Mouse (Mus musculus) liver, adult 2 months (tissue): ENCODE results near the gene Deaf1. TPM values are rescaled to one million over a fixed set of nuclear protein-coding genes. Genes with fewer than 3 reads are reported as not detected.

Experiments used
- DNase-seq: peaks from one replicate; pipeline ENCODE4 v3.0.0-alpha.2; 2011; ENCODE audit warnings: low read depth, low spot score; ENCODE audit errors: extremely low read depth
- H3K27ac ChIP-seq: fragments of 200-500 bp; replicated peaks from 2 replicates; pipeline ENCODE4 v1.5.1; 2012; ENCODE audit warnings: low read depth, mild to moderate bottlenecking, control low read depth, inconsistent platforms, low read length; ENCODE audit not compliant: insufficient read depth
- H3K27me3 ChIP-seq: fragments of 200-500 bp; 2 replicates; pipeline ENCODE4 v1.6.1; 2012; ENCODE audit warnings: mild to moderate bottlenecking, moderate library complexity, low read length, inconsistent platforms; ENCODE audit not compliant: control insufficient read depth, insufficient read depth
- H3K36me3 ChIP-seq: fragments of 200-500 bp; 2 replicates; pipeline ENCODE4 v1.6.1; 2012; ENCODE audit warnings: low read length, inconsistent platforms; ENCODE audit not compliant: control insufficient read depth, insufficient read depth
- H3K4me1 ChIP-seq: fragments of 200-500 bp; 2 replicates; pipeline ENCODE4 v1.6.1; 2011; ENCODE audit warnings: low read length; ENCODE audit not compliant: control insufficient read depth, insufficient read depth
- H3K4me3 ChIP-seq: fragments of 200-500 bp; 2 replicates; pipeline ENCODE4 v1.5.1; 2011; ENCODE audit warnings: low read depth, mild to moderate bottlenecking, control low read depth, low read length, moderate library complexity; ENCODE audit not compliant: insufficient read depth
- H3K79me2 ChIP-seq: fragments of 200-500 bp; 2 replicates; pipeline ENCODE4 v1.6.1; 2012; ENCODE audit warnings: inconsistent platforms, mild to moderate bottlenecking, low read length, moderate library complexity; ENCODE audit not compliant: control insufficient read depth, insufficient read depth
- H3K9ac ChIP-seq: fragments of 200-500 bp; 2 replicates; pipeline ENCODE4 v1.6.1; 2012; ENCODE audit warnings: low read depth, mild to moderate bottlenecking, control low read depth, inconsistent platforms, low read length
- CTCF ChIP-seq: fragments of 200-500 bp; IDR thresholded peaks from 2 replicates; pipeline ENCODE4 v1.5.1; 2011; ENCODE audit warnings: low read depth, low read length, control low read depth
- POLR2A ChIP-seq: fragments of 200-500 bp; IDR thresholded peaks from 2 replicates; pipeline ENCODE4 v1.6.1; 2011; ENCODE audit warnings: low read length, control low read depth; ENCODE audit not compliant: insufficient read depth; ENCODE audit errors: extremely low read depth
- WGBS: fragments of 180-500 bp; shearing (Covaris S2); methylation state at CpG from one replicate; pipeline ENCODE4 v1.1.7; 2018; 5-methylcytosine and 5-hydroxymethylcytosine counted together
- polyA plus RNA-seq: library from polyadenylated mRNA; depleted of rRNA; stranded (reverse); fragments of >200 nt; gene quantifications from 2 replicates; pipeline ENCODE4 v1.2.3, GENCODE M21; 2012
- total RNA-seq: library from RNA; depleted of rRNA; stranded (reverse); fragments of >200 nt; gene quantifications from 2 replicates; pipeline ENCODE4 v1.2.3, GENCODE M21; 2014

Gene Deaf1
- total and polyA plus RNA-seq, 2 experiments, result 3.1 to 7.8 TPM

DNA sequence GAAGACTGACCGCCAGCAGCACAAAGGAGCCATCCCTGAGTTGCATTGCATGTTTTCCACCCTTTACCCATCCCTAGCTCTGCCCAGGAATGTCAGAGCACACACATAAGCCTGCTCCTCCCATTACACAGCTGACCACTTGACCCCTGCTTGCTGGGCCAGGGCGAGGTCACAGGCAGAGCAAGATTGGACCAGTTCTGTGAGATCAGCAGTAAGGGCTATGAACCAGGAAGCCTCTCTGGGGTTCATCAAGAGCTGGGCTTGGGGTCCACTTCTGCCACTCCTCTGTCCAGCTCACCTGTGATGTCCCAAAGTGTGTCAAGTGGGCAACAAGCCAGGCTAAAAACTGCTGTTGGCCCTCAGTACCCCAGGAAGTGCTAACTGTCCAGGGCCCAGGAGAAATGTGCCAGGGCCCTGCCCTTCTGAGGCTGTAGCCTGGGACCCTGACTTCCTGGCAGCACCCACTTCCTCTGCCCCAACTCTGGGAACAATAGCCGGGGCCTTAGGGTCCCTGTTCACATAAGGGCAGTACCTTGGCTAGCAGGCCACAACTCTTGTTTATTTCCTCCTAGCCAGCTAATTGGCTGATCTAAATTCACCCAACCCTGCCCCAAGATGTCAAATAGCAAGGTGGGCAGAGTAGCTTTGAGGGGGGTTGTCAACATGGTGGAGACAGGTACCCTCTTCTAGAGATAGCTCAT is 10.4 kb upstream of the Deaf1 start:
- Histone ChIP-seq H3K27ac (no peak overlapping the region), H3K36me3 (peaks cover 6% of the 10 kb centered on the region; the same call in 1 of the 2 replicates), H3K4me3 (no peak overlapping the region), H3K27me3 (no peaks in the 10 kb centered on the region), H3K79me2 (peaks cover 3% of the 10 kb centered on the region; the same call in 1 of the 2 replicates), H3K9ac (no peak overlapping the region), H3K4me1 (peaks cover 21% of the 10 kb centered on the region)
- no peak for TF ChIP-seq CTCF
- TF ChIP-seq POLR2A, result no peak
- 61% methylated on average over 3 of the region's 3 CpGs for WGBS
- peak; percentile 33 for DNase-seq

- peaks cover 6% of the 10 kb centered on the region for H3K36me3 ChIP-seq
- no peak overlapping the region for H3K9ac ChIP-seq
- 65% methylated on average over 3 of the region's 3 CpGs for WGBS
- H3K4me1 ChIP-seq, result peaks cover 8% of the 10 kb centered on the region
- no peak for TF ChIP-seq CTCF
- no peak for TF ChIP-seq POLR2A
- no peak overlapping the region for H3K4me3 ChIP-seq
- no peaks in the 10 kb centered on the region for H3K79me2 ChIP-seq
- no peak for DNase-seq
- no peaks in the 10 kb centered on the region for H3K27me3 ChIP-seq
- H3K27ac ChIP-seq, result no peak overlapping the region
Measured at GRCm38 (mm10) chr7:141336296-141336695, 8.8 kb upstream of the Deaf1 start.

DNA sequence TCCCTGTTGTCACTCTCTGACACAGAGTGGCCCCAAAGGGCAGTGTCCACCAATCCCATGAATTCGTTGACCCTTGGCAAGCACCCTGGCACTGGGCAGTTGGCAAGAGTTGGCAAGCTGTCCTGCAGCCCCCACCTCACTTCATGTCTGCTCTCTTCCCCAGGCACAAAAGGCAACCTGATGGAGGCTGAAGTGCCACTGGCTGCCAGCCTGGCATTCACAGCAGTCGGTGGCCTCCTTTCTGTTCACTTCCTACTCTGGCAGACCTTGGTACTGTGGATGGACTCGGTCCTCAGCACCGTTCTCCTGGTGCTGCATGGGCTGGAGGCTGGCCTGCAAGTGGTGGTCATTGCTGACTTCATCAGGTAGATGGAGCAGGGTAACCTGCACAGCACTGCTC is 8.2 kb upstream of the Deaf1 start:
- 41% methylated on average over 4 of the region's 4 CpGs for WGBS
- H3K4me3 ChIP-seq, result no peak overlapping the region
- TF ChIP-seq POLR2A (no peak), CTCF (no peak)
- H3K27me3 ChIP-seq, result no peaks in the 10 kb centered on the region
- H3K9ac ChIP-seq, result no peak overlapping the region
- no peak overlapping the region for H3K27ac ChIP-seq
- peaks cover 6% of the 10 kb centered on the region for H3K36me3 ChIP-seq
- no peaks in the 10 kb centered on the region for H3K79me2 ChIP-seq
- DNase-seq, result peak; percentile 44
- H3K4me1 ChIP-seq, result peaks cover 4% of the 10 kb centered on the region

DNA sequence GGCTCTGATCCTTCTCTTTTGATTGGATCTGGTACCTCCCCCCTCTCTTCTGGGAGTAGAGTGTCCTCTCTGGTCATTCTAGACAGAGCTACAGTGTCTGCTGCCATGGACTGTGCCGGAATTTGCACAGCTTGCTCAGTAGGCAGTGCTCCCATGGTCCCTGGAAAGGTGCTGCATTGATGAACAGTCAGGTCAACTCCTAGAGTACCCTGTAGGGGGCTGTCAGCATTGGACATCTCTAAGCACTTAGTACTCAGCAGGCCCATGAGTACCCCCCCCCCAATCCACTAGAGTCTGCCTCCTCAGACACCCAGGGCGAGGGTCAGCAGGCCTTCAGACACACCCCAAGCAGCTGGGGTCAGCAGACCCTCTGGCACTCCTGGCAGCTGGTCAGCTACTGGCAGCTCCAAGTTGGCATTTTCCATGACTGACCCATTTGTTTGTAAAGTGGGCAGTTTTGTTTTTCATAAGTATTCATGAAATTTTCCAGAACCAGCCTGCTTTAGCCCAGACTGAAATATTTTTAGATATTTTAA is 7.6 kb upstream of the Deaf1 start:
- H3K36me3 ChIP-seq, result peaks cover 6% of the 10 kb centered on the region
- H3K4me1 ChIP-seq, result peaks cover 3% of the 10 kb centered on the region
- TF ChIP-seq POLR2A, result no peak
- TF ChIP-seq CTCF, result no peak
- H3K27ac ChIP-seq, result no peak overlapping the region
- no peak overlapping the region for H3K4me3 ChIP-seq
- WGBS, result 96% methylated on average over 2 of the region's 2 CpGs
- H3K27me3 ChIP-seq, result no peaks in the 10 kb centered on the region
- no peaks in the 10 kb centered on the region for H3K79me2 ChIP-seq
- DNase-seq, result no peak
- H3K9ac ChIP-seq, result no peak overlapping the region

GRCm38 (mm10) chr7:141331990-141332389 is 4.5 kb upstream of the Deaf1 start:
- TF ChIP-seq POLR2A (no peak), CTCF (no peak)
- Histone ChIP-seq H3K27ac (peak overlapping the region; percentile 30), H3K4me3 (no peak overlapping the region), H3K4me1 (peaks cover 5% of the 10 kb centered on the region), H3K79me2 (peaks cover 4% of the 10 kb centered on the region), H3K27me3 (no peaks in the 10 kb centered on the region), H3K9ac (no peak overlapping the region), H3K36me3 (peaks cover 6% of the 10 kb centered on the region)
- 23% methylated on average over 6 of the region's 6 CpGs for WGBS
- peak; percentile 87 for DNase-seq

GRCm38 (mm10) chr7:141330706-141331105 is 3.2 kb upstream of the Deaf1 start:
- no peak overlapping the region for H3K4me3 ChIP-seq
- no peak for TF ChIP-seq POLR2A
- TF ChIP-seq CTCF, result no peak
- no peak for DNase-seq

More at GRCm38 (mm10) chr7:141330706-141331105, 3.2 kb upstream of the Deaf1 start:
- peaks cover 14% of the 10 kb centered on the region for H3K79me2 ChIP-seq
- no peak overlapping the region for H3K9ac ChIP-seq
- H3K27me3 ChIP-seq, result no peaks in the 10 kb centered on the region
- peaks cover 6% of the 10 kb centered on the region for H3K36me3 ChIP-seq
- peaks cover 15% of the 10 kb centered on the region for H3K4me1 ChIP-seq
- H3K27ac ChIP-seq, result no peak overlapping the region
